Mouse (Mus musculus) stomach, postnatal 0 days (tissue): Measurements from ENCODE around the gene Gfm1.

Experiments
- CTCF ChIP-seq: IDR thresholded peaks from 2 replicates; pipeline ENCODE4 v1.5.1; 2016; ENCODE audit warnings: antibody characterized with exemption, low read depth, mild to moderate bottlenecking, moderate library complexity
- EP300 ChIP-seq: optimal IDR thresholded peaks from 2 replicates; pipeline ENCODE3; 2016; ENCODE audit warnings: antibody characterized with exemption

DNA sequence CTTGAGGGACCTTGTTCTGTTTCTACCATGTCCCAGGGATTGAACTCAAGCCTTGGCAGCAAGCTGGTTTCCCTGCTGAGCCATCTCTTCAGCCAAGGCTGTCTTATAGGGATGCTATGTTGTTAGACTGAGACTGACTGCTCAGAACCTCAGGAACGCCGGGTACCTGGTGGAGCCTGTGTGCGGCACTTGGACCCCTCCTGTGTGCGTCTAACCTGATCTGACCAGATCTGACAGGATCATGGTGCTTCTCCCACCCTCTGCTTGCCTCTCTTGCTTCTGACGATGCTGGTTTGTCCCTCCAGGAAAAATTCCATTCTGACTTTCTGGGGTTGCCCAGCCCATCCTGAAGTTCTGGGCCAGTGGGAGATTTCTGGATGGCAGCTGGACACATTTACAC is 36.7 kb downstream of the Gfm1 start:
- TF ChIP-seq CTCF (no peak), EP300 (no peak)
